Mouse (Mus musculus): Measurements from ENCODE around the gene Mrpl20.

The Mrpl20 gene

GRCm38 (mm10) chr4:155821025-155821424, 18.3 kb downstream of the Mrpl20 start:
- in situ Hi-C loops (cut with MboI; ENCODE audit: unreplicated experiment in 2 of 2) = loop anchor here in 1 of 2 experiments (25.0 kb wide), 1 partner anchor 734 kb away; the partner anchor contains the start of genes Morn1 and Rer1

GRCm38 (mm10) chr4:155823443-155823842, 20.8 kb downstream of the Mrpl20 start:
- in situ Hi-C loops (cut with MboI; ENCODE audit: unreplicated experiment in 2 of 2) = loop anchor here in 1 of 2 experiments (25.0 kb wide), 1 partner anchor 736 kb away; the partner anchor contains the start of genes Morn1 and Rer1

- in situ Hi-C loops (cut with MboI; ENCODE audit: unreplicated experiment in 2 of 2) = loop anchor here (5.0 to 10.0 kb wide), 2 partner anchors 115 to 117 kb away; partner anchors contain the start of gene Ube2j2 (in 1 of the 2)
Measured at GRCm38 (mm10) chr4:155829866-155830265, 27.2 kb downstream of the Mrpl20 start.

GRCm38 (mm10) chr4:155830596-155830995, 27.9 kb downstream of the Mrpl20 start:
- in situ Hi-C loops (cut with MboI; ENCODE audit: unreplicated experiment in 2 of 2) = loop anchor here (5.0 to 10.0 kb wide), 2 partner anchors 114 to 117 kb away; partner anchors contain the start of gene Ube2j2 (in 1 of the 2)

- in situ Hi-C loops (cut with MboI; ENCODE audit: unreplicated experiment in 2 of 2) = loop anchor here (5.0 to 10.0 kb wide), 2 partner anchors 114 to 116 kb away; partner anchors contain the start of gene Ube2j2 (in 1 of the 2)
Measured at GRCm38 (mm10) chr4:155831205-155831766, 28.6 kb downstream of the Mrpl20 start, which contains the start of gene Aurkaip1. Gene Aurkaip1 (plus strand): TSS chr4:155831272.

- in situ Hi-C loops (cut with MboI; ENCODE audit: unreplicated experiment in 2 of 2) = loop anchor here (5.0 to 10.0 kb wide), 2 partner anchors 113 to 115 kb away; partner anchors contain the start of gene Ube2j2 (in 1 of the 2)
Measured at GRCm38 (mm10) chr4:155831831-155832230, 29.2 kb downstream of the Mrpl20 start.

- in situ Hi-C loops (cut with MboI; ENCODE audit: unreplicated experiment in 2 of 2) = loop anchor here (5.0 to 10.0 kb wide), 2 partner anchors 112 to 115 kb away; partner anchors contain the start of gene Ube2j2 (in 1 of the 2)
Measured at GRCm38 (mm10) chr4:155832321-155832720, 29.6 kb downstream of the Mrpl20 start.

GRCm38 (mm10) chr4:155833234-155833633, 30.6 kb downstream of the Mrpl20 start:
- in situ Hi-C loops (cut with MboI; ENCODE audit: unreplicated experiment in 2 of 2) = loop anchor here (5.0 to 10.0 kb wide), 2 partner anchors 112 to 114 kb away; partner anchors contain the start of gene Ube2j2 (in 1 of the 2)

GRCm38 (mm10) chr4:155833836-155834235, 31.2 kb downstream of the Mrpl20 start:
- in situ Hi-C loops (cut with MboI; ENCODE audit: unreplicated experiment in 2 of 2) = loop anchor here (5.0 to 10.0 kb wide), 2 partner anchors 111 to 113 kb away; partner anchors contain the start of gene Ube2j2 (in 1 of the 2)

GRCm38 (mm10) chr4:155837404-155838010, 34.8 kb downstream of the Mrpl20 start:
- in situ Hi-C loops (cut with MboI; ENCODE audit: unreplicated experiment in 2 of 2) = loop anchor here in 1 of 2 experiments (10.0 kb wide), 1 partner anchor 107 kb away; the partner anchor contains the start of gene Ube2j2

GRCm38 (mm10) chr4:155838187-155839153, 35.8 kb downstream of the Mrpl20 start:
- in situ Hi-C loops (cut with MboI; ENCODE audit: unreplicated experiment in 2 of 2) = loop anchor here in 1 of 2 experiments (10.0 kb wide), 1 partner anchor 106 kb away; the partner anchor contains the start of gene Ube2j2

GRCm38 (mm10) chr4:155839483-155839910, 36.8 kb downstream of the Mrpl20 start, which contains the start of gene Mxra8:
Gene Mxra8 (plus strand): TSS chr4:155839680.
- in situ Hi-C loops (cut with MboI; ENCODE audit: unreplicated experiment in 2 of 2) = loop anchor here in 1 of 2 experiments (10.0 kb wide), 1 partner anchor 105 kb away; the partner anchor contains the start of gene Ube2j2

GRCm38 (mm10) chr4:155840076-155841002, 37.7 kb downstream of the Mrpl20 start:
- in situ Hi-C loops (cut with MboI; ENCODE audit: unreplicated experiment in 2 of 2) = no loop called here

- in situ Hi-C loops (cut with MboI; ENCODE audit: unreplicated experiment in 2 of 2) = no loop called here
Measured at GRCm38 (mm10) chr4:155841003-155841454, 38.4 kb downstream of the Mrpl20 start.

- in situ Hi-C loops (cut with MboI; ENCODE audit: unreplicated experiment in 2 of 2) = no loop called here
Measured at GRCm38 (mm10) chr4:155841651-155842270, 39.1 kb downstream of the Mrpl20 start.

GRCm38 (mm10) chr4:155843231-155843630, 40.6 kb downstream of the Mrpl20 start:
- in situ Hi-C loops (cut with MboI; ENCODE audit: unreplicated experiment in 2 of 2) = no loop called here

- in situ Hi-C loops (cut with MboI; ENCODE audit: unreplicated experiment in 2 of 2) = no loop called here
Measured at GRCm38 (mm10) chr4:155846871-155847578, 44.3 kb downstream of the Mrpl20 start, which contains the start of gene Dvl1. Gene Dvl1 (plus strand): TSS chr4:155847402.
